Mouse (Mus musculus): Measurements from ENCODE around the gene Atg13. TPM values are rescaled to one million over a fixed set of nuclear protein-coding genes. Genes with fewer than 3 reads are reported as not detected.
A peak's percentile ranks its signal among the peaks of the same experiment; 100 is the strongest.

Gene Atg13
- total RNA-seq, 2 experiments from 2014 or later: 22.2 to 23.7 TPM

GRCm38 (mm10) chr2:91695436-91696224 is 14.7 kb downstream of the Atg13 start:
- no peak for DNase-seq

GRCm38 (mm10) chr2:91689452-91689851 is 20.9 kb downstream of the Atg13 start:
- no peak for DNase-seq

- DNase-seq: no peak
These were observed 26.5 kb downstream of the Atg13 start for GRCm38 (mm10) chr2:91683919-91684318.

GRCm38 (mm10) chr2:91682850-91683249 is 27.5 kb downstream of the Atg13 start:
- peak; percentile 37 for DNase-seq

GRCm38 (mm10) chr2:91676961-91677360 is 33.4 kb downstream of the Atg13 start:
- no peak for DNase-seq

GRCm38 (mm10) chr2:91676420-91676819 is 34.0 kb downstream of the Atg13 start:
- DNase-seq: no peak

- peak; percentile 20 for DNase-seq
These were observed 35.5 kb downstream of the Atg13 start for GRCm38 (mm10) chr2:91674895-91675294.

- DNase-seq: no peak
These were observed 36.8 kb downstream of the Atg13 start for GRCm38 (mm10) chr2:91673587-91673986.

- no peak for DNase-seq
These were observed 40.3 kb downstream of the Atg13 start for GRCm38 (mm10) chr2:91670038-91670437.

GRCm38 (mm10) chr2:91669326-91669725 is 41.0 kb downstream of the Atg13 start:
- no peak for DNase-seq

GRCm38 (mm10) chr2:91667747-91668146 is 42.6 kb downstream of the Atg13 start:
- no peak for DNase-seq

- no peak for DNase-seq
These were observed 43.9 kb downstream of the Atg13 start for GRCm38 (mm10) chr2:91666386-91666910.

GRCm38 (mm10) chr2:91664780-91665179 is 45.6 kb downstream of the Atg13 start:
- no peak for DNase-seq

- no peak for DNase-seq
These were observed 49.4 kb downstream of the Atg13 start for GRCm38 (mm10) chr2:91660981-91661380.

GRCm38 (mm10) chr2:91659657-91660056 is 50.7 kb downstream of the Atg13 start:
- DNase-seq: no peak

GRCm38 (mm10) chr2:91656774-91657173 is 53.6 kb downstream of the Atg13 start:
- DNase-seq: no peak

GRCm38 (mm10) chr2:91655827-91656226 is 54.5 kb downstream of the Atg13 start:
- no peak for DNase-seq

GRCm38 (mm10) chr2:91655388-91655787 is 55.0 kb downstream of the Atg13 start:
- no peak for DNase-seq

- no peak for DNase-seq
These were observed 57.5 kb downstream of the Atg13 start for GRCm38 (mm10) chr2:91652863-91653262.

GRCm38 (mm10) chr2:91651458-91652258 is 58.7 kb downstream of the Atg13 start:
- no peak for DNase-seq

- DNase-seq: no peak
These were observed 59.9 kb downstream of the Atg13 start for GRCm38 (mm10) chr2:91650360-91650995.

- DNase-seq: peak; percentile 97
These were observed 60.6 kb downstream of the Atg13 start, which contains the start of the genes Zfp408 and Arhgap1 for GRCm38 (mm10) chr2:91649553-91650359. Zfp408 (minus strand) TSS chr2:91649791. Arhgap1 (plus strand) TSS chr2:91649860.
